In the genomic region with DNA sequence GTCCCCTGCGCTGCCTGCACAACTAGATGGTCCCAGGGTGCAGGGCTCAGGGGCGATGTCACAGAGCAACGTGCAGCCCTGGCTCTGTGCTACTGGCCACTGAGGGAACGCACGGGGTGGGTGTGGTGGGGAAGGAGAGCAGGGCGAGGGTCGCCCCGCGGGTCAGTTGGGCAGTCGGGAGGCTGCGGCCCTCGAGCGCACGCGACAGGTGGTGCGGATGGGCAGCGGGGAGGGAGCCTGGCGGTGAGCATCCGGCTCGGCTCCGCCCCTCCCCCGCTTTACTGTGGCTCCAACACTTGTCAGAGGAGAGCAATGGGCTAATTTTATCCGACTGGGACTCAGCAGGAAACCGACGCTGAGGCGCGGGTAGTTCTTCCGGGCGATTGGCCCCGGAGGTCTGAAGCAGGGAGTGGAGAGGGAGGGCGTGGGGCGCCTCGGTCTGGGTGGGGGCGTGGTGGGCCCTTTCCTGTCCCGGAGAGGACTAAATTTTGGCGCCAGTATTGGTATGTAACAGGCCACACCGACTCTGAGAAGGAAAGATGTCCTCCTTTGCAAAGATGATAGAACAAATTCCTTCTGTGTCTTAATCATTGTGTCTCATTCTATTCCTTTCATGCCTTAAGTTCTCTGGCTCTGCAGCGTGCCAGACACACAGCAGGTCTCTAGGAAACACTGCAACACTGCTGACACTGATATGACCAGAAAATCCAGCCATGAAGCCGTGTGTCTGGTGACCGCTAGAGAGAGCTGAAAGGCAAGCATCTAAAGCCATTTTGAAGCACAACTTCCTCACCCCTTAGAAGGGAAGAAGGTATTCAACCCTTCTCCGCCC, we compare ENCODE assay signal across 8 mouse cellular contexts.
A peak's percentile ranks its signal among the peaks of the same experiment; 100 is the strongest.
DNase-seq lines count a peak whose midpoint lies in the region; ATAC-seq and TF ChIP-seq lines count a peak whose summit lies in the region.

No protein-coding gene starts in this region.

- no peak for TF ChIP-seq CTCF in thymus, adult 2 months (IDR thresholded peaks at IDR 0.05; ENCODE audit: borderline replicate concordance, control insufficient read depth, extremely low read depth, insufficient read depth, low read length, poor library complexity)

- intact Hi-C loops in heart, postnatal 25 days (cut with DNase I) = loop anchor here (5.0 kb wide), 1 partner anchor 127 kb away; a partner anchor contains a TSS

- peak overlapping the region; percentile 73 for H3K4me2 ChIP-seq in forebrain, embryonic 16.5 days (ENCODE audit: low read length)
- peak overlapping the region; percentile 62 for H3K4me2 ChIP-seq in liver, embryonic 16.5 days (ENCODE audit: low read depth, low read length)
- peak overlapping the region; percentile 72 for H3K4me2 ChIP-seq in neural tube, embryonic 13.5 days

- H3K9ac ChIP-seq in forebrain, embryonic 16.5 days (replicated peaks; ENCODE audit: low read depth, low read length) = peak overlapping the region; percentile 64
- no peak overlapping the region; the same call in 1 of the 2 replicates for H3K9ac ChIP-seq in liver, embryonic 16.5 days (ENCODE audit: low read depth, low read length)
- H3K9ac ChIP-seq in neural tube, embryonic 13.5 days = peak overlapping the region; percentile 70

- peak; percentile 27 for DNase-seq in MEL-GATA-1-ER (ENCODE audit: extremely low read depth, low read depth)
- DNase-seq in heart, postnatal 25 days (ENCODE audit: low spot score) = peak; percentile 42
- DNase-seq in layer of hippocampus, adult 11-12 months (ENCODE audit: low spot score) = peak; percentile 56
- peak; percentile 44 for DNase-seq in thymus, adult 2 months

- peaks cover 8% of the 10 kb centered on the region for H3K4me1 ChIP-seq in forebrain, embryonic 16.5 days (replicated peaks; ENCODE audit: control insufficient read depth, insufficient read depth, low read length)
- H3K4me1 ChIP-seq in liver, embryonic 16.5 days (ENCODE audit: control insufficient read depth, low read depth, low read length) = no peaks in the 10 kb centered on the region
- peaks cover 17% of the 10 kb centered on the region for H3K4me1 ChIP-seq in neural tube, embryonic 13.5 days (replicated peaks)
- H3K4me1 ChIP-seq in thymus, adult 2 months (replicated peaks; ENCODE audit: control insufficient read depth, insufficient read depth, low read length) = 0 out of 2 replicates have a peak, but pooled peaks cover 5% of the 10 kb centered on the region

- H3K27ac ChIP-seq in forebrain, embryonic 16.5 days (ENCODE audit: low read length) = peak overlapping the region; percentile 66
- H3K27ac ChIP-seq in liver, embryonic 16.5 days (ENCODE audit: low read length) = no peak overlapping the region
- H3K27ac ChIP-seq in neural tube, embryonic 13.5 days (replicated peaks) = peak overlapping the region; percentile 81
- H3K27ac ChIP-seq in thymus, adult 2 months (ENCODE audit: control insufficient read depth, insufficient read depth, low read length) = peak overlapping the region; percentile 24; the same call in 1 of the 2 replicates

- peaks cover 2% of the 10 kb centered on the region; the same call in 1 of the 2 replicates for H3K9me3 ChIP-seq in forebrain, embryonic 16.5 days (ENCODE audit: control insufficient read depth, low read length)
- no peaks in the 10 kb centered on the region for H3K9me3 ChIP-seq in liver, embryonic 16.5 days (replicated peaks; ENCODE audit: control insufficient read depth, low read length)
- H3K9me3 ChIP-seq in neural tube, embryonic 13.5 days = no peaks in the 10 kb centered on the region

- H3K36me3 ChIP-seq in forebrain, embryonic 16.5 days (ENCODE audit: control insufficient read depth, insufficient read depth) = no peaks in the 10 kb centered on the region
- H3K36me3 ChIP-seq in liver, embryonic 16.5 days (ENCODE audit: control insufficient read depth, insufficient read depth) = no peaks in the 10 kb centered on the region
- no peaks in the 10 kb centered on the region for H3K36me3 ChIP-seq in neural tube, embryonic 13.5 days
- no peaks in the 10 kb centered on the region for H3K36me3 ChIP-seq in thymus, adult 2 months (ENCODE audit: control insufficient read depth, insufficient read depth, low read length)

- WGBS in forebrain, embryonic 16.5 days = 2% methylated on average over 37 of the region's 41 CpGs
- WGBS in liver, embryonic 16.5 days (ENCODE audit: insufficient replicate concordance) = 3% methylated on average over 40 of the region's 41 CpGs
- WGBS in neural tube, embryonic 13.5 days = 2% methylated on average over 39 of the region's 41 CpGs
- WGBS in thymus, adult 2 months = under 1% methylated on average over 30 of the region's 41 CpGs

- peak; percentile 86 for ATAC-seq in cerebellum, adult (ENCODE audit: insufficient number of reproducible peaks, low FRiP score, low TSS enrichment)
- ATAC-seq in forebrain, embryonic 16.5 days = peak; percentile 84
- peak; percentile 75 for ATAC-seq in liver, embryonic 16.5 days (ENCODE audit: low read depth)
- peak; percentile 85 for ATAC-seq in neural tube, embryonic 13.5 days (ENCODE audit: low read depth)

- H3K4me3 ChIP-seq in forebrain, embryonic 16.5 days (replicated peaks; ENCODE audit: low read length) = peak overlapping the region; percentile 50
- peak overlapping the region; percentile 44 for H3K4me3 ChIP-seq in liver, embryonic 16.5 days (ENCODE audit: low read depth, low read length)
- H3K4me3 ChIP-seq in neural tube, embryonic 13.5 days = peak overlapping the region; percentile 44
- peak overlapping the region; percentile 71 for H3K4me3 ChIP-seq in thymus, adult 2 months (ENCODE audit: control insufficient read depth, insufficient read depth, low read length)

- H3K27me3 ChIP-seq in forebrain, embryonic 16.5 days (replicated peaks; ENCODE audit: control insufficient read depth, insufficient read depth, low read length) = peaks cover 33% of the 10 kb centered on the region
- H3K27me3 ChIP-seq in liver, embryonic 16.5 days (ENCODE audit: control insufficient read depth, insufficient read depth, low read depth, low read length) = peaks cover 39% of the 10 kb centered on the region
- H3K27me3 ChIP-seq in neural tube, embryonic 13.5 days = peaks cover 94% of the 10 kb centered on the region
- no peaks in the 10 kb centered on the region for H3K27me3 ChIP-seq in thymus, adult 2 months (ENCODE audit: control insufficient read depth, insufficient read depth, low read length)

- TF ChIP-seq POLR2A in thymus, adult 2 months (IDR thresholded peaks at IDR 0.05; ENCODE audit: control insufficient read depth, extremely low read depth, insufficient read depth, low read length, poor library complexity) = no peak
